Mouse (Mus musculus) thymus, adult 2 months (tissue): ENCODE measurements at regions not wholly inside any gene's neighbourhood (a gene's known extent, or its start where the extent isn't known, plus 50 kb on each side); places are given as distances from the start of the nearest gene placed in this dataset.

Experiments used
- CTCF ChIP-seq: fragments of 200-500 bp; IDR thresholded peaks from 2 replicates; pipeline ENCODE4 v1.5.1; 2012; ENCODE audit warnings: mild to moderate bottlenecking, control low read depth, low read length, moderate library complexity, borderline replicate concordance; ENCODE audit not compliant: control insufficient read depth, poor library complexity, insufficient read depth; ENCODE audit errors: extremely low read depth
- POLR2A ChIP-seq: fragments of 200-500 bp; IDR thresholded peaks from 2 replicates; pipeline ENCODE4 v1.6.1; 2012; ENCODE audit warnings: mild to moderate bottlenecking, low read length, control low read depth, moderate library complexity; ENCODE audit not compliant: control insufficient read depth, poor library complexity, insufficient read depth; ENCODE audit errors: extremely low read depth

GRCm38 (mm10) chr2:148495485-148495884 is 52.1 kb upstream of the Cd93 start:
- no peak for TF ChIP-seq CTCF
- TF ChIP-seq POLR2A = no peak
